Mouse (Mus musculus) splenic B cell, adult 2 months (primary cell): Measurements from ENCODE around the gene Mmp14.

ENCODE experiments used
- DNase-seq: peaks from one replicate; pipeline ENCODE4 v3.0.0-alpha.2; 2011; ENCODE audit warnings: low read depth, low spot score
- H3K27me3 ChIP-seq: 2 replicates; pipeline ENCODE4 v1.6.1; 2012; ENCODE audit warnings: mild to moderate bottlenecking, low read length, moderate library complexity, mixed read lengths; ENCODE audit not compliant: control insufficient read depth, poor library complexity, insufficient read depth, severe bottlenecking
- H3K36me3 ChIP-seq: 2 replicates; pipeline ENCODE4 v1.6.1; 2012; ENCODE audit warnings: mild to moderate bottlenecking, low read length, moderate library complexity, mixed read lengths; ENCODE audit not compliant: control insufficient read depth, poor library complexity, insufficient read depth, severe bottlenecking

Gene Mmp14

DNA sequence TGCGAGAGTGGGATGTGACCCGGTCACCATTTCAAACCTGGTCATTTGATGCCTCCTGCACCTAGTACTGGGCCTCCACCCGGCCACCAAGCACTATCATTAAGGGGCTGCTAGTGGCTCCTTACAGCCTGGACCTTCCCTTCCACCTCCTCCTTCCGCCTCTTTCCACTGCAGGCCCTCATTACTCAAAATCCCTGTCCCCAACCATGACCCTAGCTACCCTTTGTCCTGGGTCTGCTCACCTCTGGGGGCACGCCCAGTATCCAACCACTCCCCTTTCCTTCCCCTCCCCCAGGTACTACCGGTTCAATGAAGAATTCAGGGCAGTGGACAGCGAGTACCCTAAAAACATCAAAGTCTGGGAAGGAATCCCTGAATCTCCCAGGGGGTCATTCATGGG, 8.2 kb downstream of the Mmp14 start:
- Histone ChIP-seq H3K27me3 (no peaks in the 10 kb centered on the region), H3K36me3 (no peaks in the 10 kb centered on the region)
- DNase-seq: no peak

- Histone ChIP-seq H3K36me3 (no peaks in the 10 kb centered on the region), H3K27me3 (no peaks in the 10 kb centered on the region)
- no peak for DNase-seq
These were observed 9.1 kb downstream of the Mmp14 start for GRCm38 (mm10) chr14:54440538-54440937.

DNA sequence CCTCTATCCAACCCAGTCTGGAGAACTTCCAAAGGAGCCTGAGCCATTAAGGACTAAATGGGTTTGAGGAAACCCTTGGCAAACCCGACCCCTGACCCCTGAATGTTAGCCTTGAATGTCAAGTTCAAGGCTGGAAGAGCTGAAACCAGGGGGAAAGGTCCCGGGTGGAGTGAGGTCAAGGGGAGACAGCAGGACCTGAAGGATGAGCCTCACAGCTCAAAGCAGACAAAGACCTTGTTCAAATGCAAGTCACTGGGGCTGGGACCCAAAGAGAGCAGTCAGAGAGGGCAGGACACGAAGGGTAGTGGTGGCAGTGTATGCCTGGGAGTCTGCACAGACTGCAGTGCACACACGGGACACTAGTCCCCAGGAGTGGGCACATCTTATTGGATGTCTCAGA, 10.0 kb downstream of the Mmp14 start:
- H3K36me3 ChIP-seq: no peaks in the 10 kb centered on the region
- DNase-seq: no peak
- H3K27me3 ChIP-seq: no peaks in the 10 kb centered on the region

DNA sequence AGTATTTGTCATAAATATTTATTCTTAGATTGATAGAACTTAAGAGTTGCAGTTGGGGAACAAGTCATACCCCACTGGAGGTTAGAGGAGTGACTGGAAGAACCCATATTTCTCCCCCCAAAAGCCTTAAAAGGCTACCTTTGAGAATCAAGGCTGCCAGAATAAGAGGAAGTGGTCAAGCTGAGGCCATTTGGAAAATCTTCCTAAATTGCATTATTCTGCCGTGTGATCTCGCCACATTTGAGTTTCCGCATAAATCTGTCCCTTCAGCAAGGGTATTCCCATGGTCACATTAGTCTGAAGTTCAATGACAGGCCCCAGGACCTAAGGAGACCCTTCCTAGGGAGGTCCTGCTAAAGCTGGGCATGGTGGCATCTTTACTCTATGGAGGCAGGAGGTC, 11.1 kb downstream of the Mmp14 start:
- Histone ChIP-seq H3K27me3 (no peaks in the 10 kb centered on the region), H3K36me3 (no peaks in the 10 kb centered on the region)
- no peak for DNase-seq

DNA sequence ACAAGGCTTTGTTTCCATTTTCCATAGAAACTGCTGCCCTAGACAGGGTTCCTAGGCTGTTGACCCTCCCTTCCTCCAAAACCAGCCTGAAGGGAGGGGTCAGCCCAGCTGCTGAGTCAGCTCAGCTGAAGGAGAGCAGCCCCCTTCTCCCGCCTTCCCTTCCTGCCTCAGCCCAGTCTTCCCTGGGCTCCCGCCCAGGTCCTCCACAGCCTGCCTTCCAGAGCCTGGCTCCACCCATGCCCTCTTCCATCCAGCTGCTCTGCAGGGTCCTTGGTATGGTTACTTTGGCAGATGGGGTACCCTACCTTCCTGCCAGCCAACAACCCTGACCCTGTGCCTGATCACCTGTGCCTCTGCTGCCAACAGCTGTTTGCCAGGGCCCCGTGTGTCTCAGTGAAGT, 11.8 kb downstream of the Mmp14 start:
- Histone ChIP-seq H3K27me3 (no peaks in the 10 kb centered on the region), H3K36me3 (no peaks in the 10 kb centered on the region)
- no peak for DNase-seq

- H3K36me3 ChIP-seq: no peaks in the 10 kb centered on the region
- H3K27me3 ChIP-seq: no peaks in the 10 kb centered on the region
- no peak for DNase-seq
These were observed 12.6 kb downstream of the Mmp14 start for GRCm38 (mm10) chr14:54443712-54444618.

DNA sequence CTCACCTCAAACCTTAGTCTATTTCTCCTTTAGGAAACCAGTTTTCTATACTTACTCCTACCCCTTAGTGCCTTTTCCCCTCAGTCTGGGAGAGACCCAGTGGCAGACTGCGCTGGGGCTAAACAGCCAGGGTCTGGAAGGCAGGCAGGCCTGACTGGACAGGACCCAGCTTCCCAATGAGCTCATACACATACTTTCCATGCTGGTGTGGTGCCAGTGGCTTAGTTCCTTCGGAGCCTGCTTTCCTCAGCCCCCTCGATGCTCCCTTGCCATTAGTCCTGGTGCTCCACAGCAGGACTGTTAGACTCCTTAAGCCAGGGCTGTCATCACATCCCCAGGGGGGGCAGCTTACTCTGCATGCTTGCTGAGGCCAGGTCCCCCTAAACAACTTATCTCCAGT, 14.1 kb downstream of the Mmp14 start:
- DNase-seq: no peak
- Histone ChIP-seq H3K36me3 (no peaks in the 10 kb centered on the region), H3K27me3 (no peaks in the 10 kb centered on the region)

GRCm38 (mm10) chr14:54453566-54453965, 22.2 kb downstream of the Mmp14 start:
- H3K27me3 ChIP-seq: no peaks in the 10 kb centered on the region
- no peak for DNase-seq
- H3K36me3 ChIP-seq: no peaks in the 10 kb centered on the region

GRCm38 (mm10) chr14:54454669-54455528, 23.5 kb downstream of the Mmp14 start:
- no peaks in the 10 kb centered on the region for H3K36me3 ChIP-seq
- no peaks in the 10 kb centered on the region for H3K27me3 ChIP-seq
- no peak for DNase-seq

GRCm38 (mm10) chr14:54457907-54458569, 26.6 kb downstream of the Mmp14 start:
- Histone ChIP-seq H3K36me3 (no peaks in the 10 kb centered on the region), H3K27me3 (no peaks in the 10 kb centered on the region)
- no peak for DNase-seq

GRCm38 (mm10) chr14:54462146-54462545, 30.7 kb downstream of the Mmp14 start:
- DNase-seq: no peak
- Histone ChIP-seq H3K27me3 (no peaks in the 10 kb centered on the region), H3K36me3 (peaks cover 17% of the 10 kb centered on the region)

GRCm38 (mm10) chr14:54463108-54463958, 31.9 kb downstream of the Mmp14 start:
- H3K36me3 ChIP-seq: peaks cover 29% of the 10 kb centered on the region
- no peaks in the 10 kb centered on the region for H3K27me3 ChIP-seq
- peak; percentile 70 for DNase-seq

DNA sequence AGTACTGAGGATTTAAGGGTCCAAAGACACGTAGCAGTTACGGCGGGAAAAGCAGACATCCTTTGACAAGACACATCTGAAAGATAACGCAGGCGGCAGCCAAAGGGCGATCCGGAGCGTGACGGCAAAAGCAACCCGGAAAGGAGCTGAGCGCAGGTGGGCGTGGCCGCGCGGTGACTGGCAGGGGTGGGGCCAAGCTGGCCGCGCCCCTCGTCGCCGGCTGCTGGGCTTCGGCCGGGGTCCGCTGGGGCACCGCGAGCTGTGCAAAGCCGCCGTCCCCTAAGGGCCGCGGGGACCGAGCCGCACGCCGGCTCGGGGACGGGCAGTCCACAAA, 32.5 kb downstream of the Mmp14 start, which contains the start of gene Lrp10:
TSS of gene Lrp10 (plus strand) at position 179 of the 334 bp plus-strand sequence.
- Histone ChIP-seq H3K36me3 (peaks cover 33% of the 10 kb centered on the region), H3K27me3 (no peaks in the 10 kb centered on the region)
- DNase-seq: peak; percentile 94
